Mouse (Mus musculus): Measurements from ENCODE around the gene Arf3.

DNA sequence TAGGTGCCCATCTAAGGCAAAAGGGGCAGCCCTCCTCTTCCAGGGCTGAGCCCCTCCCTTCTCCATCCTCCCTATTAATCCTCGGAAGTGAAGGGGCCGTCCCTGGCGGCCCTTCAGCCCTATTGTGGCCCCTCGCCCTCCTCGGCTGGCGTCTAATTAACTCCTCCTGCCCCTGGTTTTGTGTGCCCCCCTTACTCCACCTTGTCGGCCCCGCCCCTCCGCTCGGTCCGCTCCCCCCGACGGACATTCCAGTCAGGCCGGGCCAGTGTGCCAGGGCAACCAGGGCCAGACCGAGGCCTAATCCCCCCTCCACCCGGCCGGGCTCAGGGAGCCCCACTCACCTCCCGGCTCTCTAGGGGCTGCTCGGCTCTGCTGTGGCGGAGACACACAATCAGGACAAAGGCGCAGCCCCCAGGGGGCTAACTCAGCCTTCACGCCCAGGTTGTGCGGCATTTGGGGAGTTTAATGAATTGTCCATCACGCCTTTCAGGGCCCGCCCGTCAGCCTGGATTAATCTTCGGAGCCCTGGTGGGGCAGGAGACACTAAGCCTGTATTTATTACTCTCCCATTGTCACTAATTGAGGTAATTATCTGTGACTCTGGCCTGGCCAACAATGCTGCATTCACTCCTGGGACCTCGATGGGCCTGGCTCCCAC is 35.0 kb upstream of the Arf3 start:
- no peak for TF ChIP-seq CTCF (IDR thresholded peaks at IDR 0.05; ENCODE audit: low read depth)
- TF ChIP-seq EP300 (IDR thresholded peaks at IDR 0.05; ENCODE audit: low read depth), result no peak
